Mouse (Mus musculus) C2C12 (cell line): ENCODE results near the gene Mob1b.

Experiments
- CEBPB ChIP-seq: IDR thresholded peaks from one replicate; pipeline ENCODE4 v1.6.1; 2011; ENCODE audit warnings: low read depth, mild to moderate bottlenecking, control low read depth, moderate library complexity
- CTCF ChIP-seq: IDR thresholded peaks from one replicate; pipeline ENCODE4 v1.5.1; 2011; ENCODE audit not compliant: control insufficient read depth, insufficient read depth, insufficient read length
- FOSL1 ChIP-seq: IDR thresholded peaks from one replicate; pipeline ENCODE4 v1.8.0; 2011; ENCODE audit warnings: mild to moderate bottlenecking, low read length; ENCODE audit not compliant: poor library complexity, insufficient read depth, severe bottlenecking
- MAX ChIP-seq: IDR thresholded peaks from one replicate; pipeline ENCODE4 v1.6.1; 2011; ENCODE audit warnings: mild to moderate bottlenecking, control low read depth
- MYOD1 ChIP-seq: IDR thresholded peaks from one replicate; pipeline ENCODE4 v1.6.1; 2011; ENCODE audit warnings: low read depth; ENCODE audit not compliant: control insufficient read depth, insufficient read length
- MYOG ChIP-seq: IDR thresholded peaks from one replicate; pipeline ENCODE4 v1.6.1; 2011; ENCODE audit not compliant: control insufficient read depth, insufficient read length; ENCODE audit errors: extremely low read depth
- USF1 ChIP-seq: IDR thresholded peaks from one replicate; pipeline ENCODE4 v1.6.1; 2011; ENCODE audit warnings: low read depth, mild to moderate bottlenecking, control low read depth, moderate library complexity

- TF ChIP-seq CTCF (no peak), MYOG (no peak), USF1 (no peak), FOSL1 (no peak), MAX (no peak), CEBPB (no peak), MYOD1 (no peak)
Observed at GRCm38 (mm10) chr5:88722213-88722600, 1.6 kb downstream of the Mob1b start.
